Mouse (Mus musculus) heart, postnatal 10 days (tissue): Measurements from ENCODE around the gene Otud7a. TPM values are rescaled to one million over a fixed set of nuclear protein-coding genes. Genes with fewer than 3 reads are reported as not detected.

Source experiments
- DNase-seq, 2 experiments: peaks; one replicate each; pipeline ENCODE4 v3.0.0; 2021
- intact Hi-C: fragments of 180-260 bp; cut with DNase I; formaldehyde crosslinking; loops from one replicate; pipeline ENCODE4 v1.15.1; 2025
- total RNA-seq, 2 experiments: library from RNA; stranded (reverse); gene quantifications; 2 replicates each; pipeline ENCODE4 v1.2.3; 2021

Otud7a gene
- under 1 TPM; 0.12 to 0.22 TPM for total RNA-seq

DNA sequence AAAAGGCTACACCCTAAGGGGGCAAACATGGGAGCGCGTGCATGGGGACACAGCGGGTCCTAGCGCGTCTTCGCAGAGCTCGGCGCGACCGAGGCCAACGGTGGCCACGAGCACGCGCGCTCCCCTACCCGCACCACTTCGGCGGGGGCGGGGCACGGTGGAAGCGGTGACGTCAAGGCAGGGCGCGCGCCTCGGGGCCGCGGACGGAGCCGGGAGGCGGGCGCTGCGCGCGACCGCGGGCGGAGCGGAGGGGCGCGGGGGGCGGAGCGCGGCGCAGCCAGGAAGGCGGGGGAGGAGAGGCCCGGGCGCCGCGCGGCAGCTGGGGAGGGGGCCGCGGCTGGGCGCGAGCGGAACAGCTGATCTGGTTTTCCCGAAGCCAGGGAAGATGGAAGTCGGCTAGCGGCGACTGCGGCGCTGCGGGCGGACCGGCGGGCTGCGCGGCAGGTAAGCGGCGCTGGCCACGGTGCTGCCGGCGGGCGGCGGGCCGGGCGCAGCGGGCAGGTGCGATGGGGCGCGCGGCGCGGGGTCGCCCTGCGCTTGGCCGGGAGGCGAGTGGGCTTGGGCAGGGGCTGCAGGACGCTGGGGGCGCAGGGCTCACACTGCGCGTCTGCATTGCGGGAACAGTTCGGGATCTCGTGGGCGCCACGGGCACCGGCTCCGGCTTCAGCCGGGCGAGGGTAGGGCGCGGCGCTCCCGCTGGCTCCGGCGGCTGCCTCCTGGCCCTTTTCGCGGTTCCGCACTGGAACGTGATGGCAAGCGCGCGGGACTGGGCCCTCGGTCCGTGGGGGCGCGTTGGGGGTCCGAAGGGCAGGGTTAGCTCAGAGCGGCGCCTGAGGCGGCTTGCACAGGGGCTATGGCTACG lies at the start of gene Otud7a:
Gene Otud7a, plus strand, starts transcription at position 268 of the 862 bp plus-strand sequence.
- DNase-seq, result peak; percentile 36 to 44
- intact Hi-C loops, result no loop called here

- intact Hi-C loops, result no loop called here
- DNase-seq, result no peak
These were observed 38.6 kb upstream of the Otud7a start for GRCm38 (mm10) chr7:63405988-63406387.

GRCm38 (mm10) chr7:63445346-63445700 lies 772 bp downstream of the Otud7a start:
- intact Hi-C loops, result no loop called here
- DNase-seq, result peak in 1 of 2 experiments; percentile 1

DNA sequence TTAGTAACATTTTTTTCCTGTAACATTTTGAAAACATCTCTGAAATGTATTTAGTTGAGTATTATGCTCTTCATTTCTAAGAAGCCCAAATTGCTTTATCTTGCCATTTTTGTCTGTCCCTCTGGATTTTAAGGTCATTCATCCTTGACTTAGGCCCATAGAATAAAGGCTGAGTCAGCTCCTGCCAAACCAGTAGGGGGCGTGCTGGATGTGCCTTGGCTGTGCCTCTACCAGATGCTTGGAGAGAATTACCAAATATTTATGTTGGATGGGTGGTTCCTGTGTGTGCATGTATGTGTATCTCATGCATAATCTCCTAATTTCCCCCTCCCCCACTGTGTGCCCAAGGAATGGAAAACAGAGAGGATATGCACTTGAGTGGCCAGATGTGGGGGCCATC lies 2.4 kb downstream of the Otud7a start:
- intact Hi-C loops, result no loop called here
- no peak for DNase-seq

DNA sequence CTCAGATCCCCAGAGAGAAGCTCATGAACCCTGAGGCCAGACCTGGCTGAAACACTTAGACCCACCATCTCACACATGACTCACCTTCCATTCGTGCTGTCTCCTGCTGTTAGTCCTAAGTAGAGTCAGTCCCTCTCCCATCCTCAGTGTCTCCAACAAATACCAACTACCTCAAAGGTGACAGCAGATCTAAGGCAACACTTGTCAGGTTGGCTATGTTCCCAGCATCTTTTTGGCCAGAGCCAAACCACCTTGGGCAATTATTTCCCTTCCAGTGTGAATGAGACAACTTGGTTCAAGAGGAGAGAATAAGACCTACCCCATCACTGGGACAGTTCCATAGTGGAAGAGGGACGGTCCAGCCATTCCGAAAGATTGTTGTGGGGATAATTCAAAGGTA lies 10.7 kb downstream of the Otud7a start:
- intact Hi-C loops, result no loop called here
- no peak for DNase-seq

GRCm38 (mm10) chr7:63462234-63462633 lies 17.7 kb downstream of the Otud7a start:
- intact Hi-C loops, result no loop called here

DNA sequence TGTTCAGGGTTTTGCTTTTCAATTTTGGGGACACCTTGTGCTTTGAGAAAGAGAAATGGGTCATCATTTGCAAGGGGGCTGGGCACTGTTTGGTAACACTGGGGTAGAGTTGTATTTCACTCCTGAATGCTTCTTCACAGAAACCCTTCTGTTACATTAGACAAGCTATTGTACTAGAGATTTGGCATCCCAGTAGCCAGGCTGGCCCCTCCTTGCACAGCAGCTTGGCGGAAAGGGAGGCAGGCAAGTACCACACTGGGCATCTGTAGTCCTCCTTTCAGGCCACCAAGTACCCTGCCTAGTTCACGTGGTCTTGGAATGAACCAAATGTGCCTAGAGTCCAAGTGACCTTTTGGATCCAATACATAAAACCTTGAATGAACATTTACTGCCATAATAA lies 18.1 kb downstream of the Otud7a start:
- DNase-seq, result no peak
- intact Hi-C loops, result no loop called here

More at GRCm38 (mm10) chr7:63462234-63462633, 17.7 kb downstream of the Otud7a start:
- no peak for DNase-seq

GRCm38 (mm10) chr7:63466729-63467128 lies 22.2 kb downstream of the Otud7a start:
- intact Hi-C loops, result no loop called here
- no peak for DNase-seq

- DNase-seq, result no peak
- intact Hi-C loops, result no loop called here
These were observed 23.7 kb downstream of the Otud7a start for GRCm38 (mm10) chr7:63468258-63468657.

DNA sequence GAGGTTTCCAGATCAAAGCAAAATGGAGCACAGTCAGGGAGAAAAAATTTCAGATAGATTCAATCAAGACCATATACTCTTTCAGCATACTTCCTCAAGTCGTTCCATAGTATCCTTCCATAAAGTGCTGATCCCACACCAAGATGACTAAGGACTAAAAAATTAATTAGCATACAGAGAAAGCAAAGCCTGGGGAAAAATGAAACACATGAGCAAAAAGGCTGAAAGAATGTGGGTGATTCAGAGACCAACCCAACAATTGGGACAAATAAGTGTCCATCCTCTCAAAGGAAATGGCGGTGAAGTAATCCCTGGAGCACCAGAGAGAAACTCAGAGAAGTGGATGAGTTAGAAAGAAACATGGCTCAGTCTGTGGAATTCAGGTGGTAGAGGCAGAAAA lies 38.5 kb downstream of the Otud7a start:
- DNase-seq, result no peak
- intact Hi-C loops, result no loop called here

- no peak for DNase-seq
- intact Hi-C loops, result no loop called here
These were observed 52.5 kb downstream of the Otud7a start for GRCm38 (mm10) chr7:63497051-63497547.

- DNase-seq, result no peak
- intact Hi-C loops, result no loop called here
These were observed 59.7 kb downstream of the Otud7a start for GRCm38 (mm10) chr7:63504202-63504601.

GRCm38 (mm10) chr7:63508079-63508478 lies 63.5 kb downstream of the Otud7a start:
- no peak for DNase-seq
- intact Hi-C loops, result no loop called here

DNA sequence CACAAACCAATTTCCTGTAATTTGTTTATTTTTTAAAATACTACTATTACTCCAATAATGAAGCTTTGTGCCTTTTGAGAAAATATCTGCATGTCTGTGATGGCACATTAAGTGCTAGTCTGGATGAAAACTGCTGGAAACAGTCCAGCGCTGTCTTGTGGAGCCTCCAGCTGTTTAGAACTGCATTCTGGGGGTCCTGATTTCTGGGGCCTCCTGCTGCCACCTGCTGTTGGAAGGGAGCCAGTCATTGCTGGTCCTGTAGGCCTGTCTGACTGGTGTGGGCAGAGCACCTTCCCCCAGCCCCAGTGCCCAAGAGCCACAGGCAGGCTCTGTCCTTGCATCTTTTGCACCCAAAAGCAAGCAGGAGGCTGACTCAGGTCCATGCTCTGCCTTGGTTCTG lies 65.3 kb downstream of the Otud7a start:
- no peak for DNase-seq
- intact Hi-C loops, result no loop called here

DNA sequence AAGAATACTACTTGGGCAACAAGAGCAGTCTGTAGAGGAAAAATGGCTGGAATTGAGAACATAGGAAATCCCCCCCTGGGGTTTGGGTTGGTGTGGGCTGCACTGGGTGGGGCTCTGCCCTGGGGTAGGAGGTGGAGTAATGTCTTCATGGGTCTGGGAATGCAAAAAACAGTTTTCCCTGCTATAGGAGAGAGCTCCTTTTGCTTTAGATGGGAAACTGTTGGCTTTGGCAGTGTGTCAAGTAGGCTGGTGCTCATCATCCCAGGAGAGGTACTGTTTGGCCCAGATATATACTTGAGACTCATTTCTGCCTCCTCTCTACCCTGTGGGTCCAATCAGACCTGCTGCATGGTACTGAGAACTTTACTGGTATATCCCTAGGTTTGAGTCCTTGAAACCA lies 66.9 kb downstream of the Otud7a start:
- DNase-seq, result no peak
- intact Hi-C loops, result no loop called here

DNA sequence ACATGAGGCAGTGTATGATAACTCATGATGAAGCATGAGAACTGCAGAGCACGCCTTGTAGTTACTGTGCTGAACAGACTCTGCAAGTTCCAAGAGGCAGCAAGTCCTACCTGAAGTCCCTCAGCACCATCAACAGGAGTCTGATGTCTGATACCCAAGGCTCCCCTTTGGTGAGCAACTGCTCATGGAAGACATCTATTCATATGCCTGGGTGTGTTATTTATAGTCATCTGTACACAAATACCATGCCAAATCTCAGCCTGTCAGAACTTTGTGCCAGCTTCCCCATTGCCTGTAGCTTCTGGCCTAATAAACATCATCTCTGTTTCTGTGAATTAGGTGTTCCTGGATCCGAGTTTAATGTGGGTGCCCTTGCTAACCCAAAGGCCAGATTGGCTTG lies 68.0 kb downstream of the Otud7a start:
- no peak for DNase-seq
- intact Hi-C loops, result no loop called here

GRCm38 (mm10) chr7:63516141-63516895 lies 71.8 kb downstream of the Otud7a start:
- intact Hi-C loops, result no loop called here
- no peak for DNase-seq

- intact Hi-C loops, result no loop called here
- no peak for DNase-seq
These were observed 75.7 kb downstream of the Otud7a start for GRCm38 (mm10) chr7:63520299-63520698.

GRCm38 (mm10) chr7:63522403-63522802 lies 77.9 kb downstream of the Otud7a start:
- intact Hi-C loops, result no loop called here
- no peak for DNase-seq

DNA sequence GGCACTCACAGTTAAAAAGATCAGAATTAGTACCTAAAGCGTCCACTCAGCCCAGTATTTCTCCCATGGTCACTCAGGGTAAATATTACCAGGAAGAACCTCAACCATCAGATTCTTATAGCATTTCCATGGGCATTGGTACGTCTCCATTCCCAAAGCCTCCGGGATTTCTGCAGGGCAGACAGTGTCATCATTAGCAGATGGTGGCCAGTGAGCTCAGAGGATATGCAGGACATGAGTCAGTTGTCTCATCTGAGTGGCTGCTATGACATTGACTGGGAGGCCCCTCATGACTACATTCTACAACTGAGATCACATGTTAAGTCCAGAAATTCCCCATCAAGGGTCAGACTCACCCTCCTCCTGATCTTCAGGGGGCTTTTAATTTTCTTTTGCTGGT lies 78.5 kb downstream of the Otud7a start:
- intact Hi-C loops, result no loop called here

GRCm38 (mm10) chr7:63540293-63540692 lies 95.7 kb downstream of the Otud7a start:
- intact Hi-C loops, result no loop called here
- DNase-seq, result no peak

More for the DNA sequence above, 78.5 kb downstream of the Otud7a start:
- DNase-seq, result no peak

DNA sequence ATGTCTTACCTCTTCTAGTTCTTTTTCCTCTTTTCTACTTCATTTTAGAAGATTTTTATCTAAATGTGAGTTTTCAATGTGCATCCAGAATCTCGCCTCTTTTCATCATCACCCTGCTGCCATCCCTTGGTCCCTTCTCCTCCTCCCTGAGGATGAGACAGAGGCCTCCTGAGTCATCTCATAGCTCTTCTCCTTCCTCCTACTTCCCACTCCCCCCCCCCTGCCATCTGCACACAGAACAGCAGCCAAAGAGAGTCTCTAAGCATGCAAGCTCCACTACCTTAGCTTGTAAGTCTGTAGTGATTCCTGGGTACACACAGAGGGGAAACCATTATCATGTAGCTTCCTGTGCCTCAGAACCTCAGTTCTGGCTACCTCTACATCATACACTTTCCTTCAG lies 109.9 kb downstream of the Otud7a start:
- intact Hi-C loops, result no loop called here
- no peak for DNase-seq
